Mouse (Mus musculus) megakaryocyte, embryonic 14.5 days (primary cell): ENCODE measurements around the gene Inip. TPM values are rescaled to one million over a fixed set of nuclear protein-coding genes. Genes with fewer than 3 reads are reported as not detected.

Experiments
- H3K27me3 ChIP-seq: replicated peaks from 2 replicates; pipeline ENCODE3; 2012; ENCODE audit warnings: inconsistent platforms
- H3K36me3 ChIP-seq: replicated peaks from 2 replicates; pipeline ENCODE3; 2012; ENCODE audit warnings: low read length, inconsistent platforms, mixed read lengths
- H3K4me1 ChIP-seq: 2 replicates; pipeline ENCODE4 v1.6.1; 2012; ENCODE audit warnings: inconsistent platforms
- H3K4me3 ChIP-seq: replicated peaks from 2 replicates; pipeline ENCODE3; 2012; ENCODE audit warnings: moderate library complexity, mild to moderate bottlenecking, inconsistent platforms
- H3K9me3 ChIP-seq: 2 replicates; pipeline ENCODE4 v1.6.1; 2012; ENCODE audit warnings: inconsistent platforms
- FLI1 ChIP-seq: IDR thresholded peaks from 2 replicates; pipeline ENCODE4 v1.6.1; 2012; ENCODE audit warnings: low read length, inconsistent platforms, mixed read lengths
- GATA1 ChIP-seq: IDR thresholded peaks from 3 replicates; pipeline ENCODE4 v1.6.1; 2012; ENCODE audit warnings: mixed read lengths, low read length, inconsistent platforms, borderline replicate concordance
- polyA plus RNA-seq: library from polyadenylated mRNA; stranded (reverse); fragments of >175 nt; gene quantifications from 2 replicates; pipeline ENCODE4 v1.2.3, GENCODE M21; 2012; ENCODE audit warnings: low replicate concordance; ENCODE audit not compliant: insufficient read depth

Inip gene
- polyA plus RNA-seq, 1 experiment: 9.7 TPM

DNA sequence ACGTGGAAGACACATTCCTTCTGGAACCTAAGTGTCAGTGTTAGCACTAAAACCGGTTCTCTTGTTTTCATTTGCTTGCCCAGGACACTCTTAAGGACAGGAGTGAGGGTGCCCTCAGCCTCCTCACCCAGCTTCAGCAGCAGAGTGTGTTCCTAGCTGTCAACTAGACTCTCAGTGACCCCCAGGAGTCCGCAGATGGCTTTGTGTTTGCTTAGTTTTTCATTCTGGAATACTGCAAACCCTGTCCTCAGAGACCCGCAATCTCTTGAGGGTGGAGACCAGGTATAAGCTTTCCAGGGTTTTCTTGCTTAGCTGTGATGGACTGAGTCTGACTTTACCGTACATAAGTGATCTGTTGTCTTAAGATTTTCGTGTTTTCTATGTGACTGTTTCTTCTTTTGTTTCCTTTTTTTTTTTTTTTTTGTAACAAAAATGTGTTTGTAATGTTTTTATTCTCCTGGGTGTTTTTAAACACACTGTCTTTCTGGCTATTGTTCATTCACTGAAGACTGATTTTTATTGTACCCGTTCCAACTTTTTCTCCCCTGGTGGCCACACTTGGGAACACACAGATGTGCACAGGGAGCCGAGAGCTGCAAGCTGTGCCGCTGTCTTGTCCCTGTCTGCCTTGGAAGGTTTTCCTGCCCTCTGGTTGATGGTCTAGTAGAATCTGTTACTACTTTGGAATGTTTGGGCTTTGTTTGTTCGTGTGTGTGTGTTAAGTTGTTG, 40.6 kb downstream of the Inip start:
- Histone ChIP-seq H3K4me3 (no peak overlapping the region), H3K27me3 (no peaks in the 10 kb centered on the region), H3K36me3 (peaks cover 6% of the 10 kb centered on the region), H3K9me3 (no peaks in the 10 kb centered on the region), H3K4me1 (peaks cover 62% of the 10 kb centered on the region)
- TF ChIP-seq FLI1 (no peak), GATA1 (no peak)

DNA sequence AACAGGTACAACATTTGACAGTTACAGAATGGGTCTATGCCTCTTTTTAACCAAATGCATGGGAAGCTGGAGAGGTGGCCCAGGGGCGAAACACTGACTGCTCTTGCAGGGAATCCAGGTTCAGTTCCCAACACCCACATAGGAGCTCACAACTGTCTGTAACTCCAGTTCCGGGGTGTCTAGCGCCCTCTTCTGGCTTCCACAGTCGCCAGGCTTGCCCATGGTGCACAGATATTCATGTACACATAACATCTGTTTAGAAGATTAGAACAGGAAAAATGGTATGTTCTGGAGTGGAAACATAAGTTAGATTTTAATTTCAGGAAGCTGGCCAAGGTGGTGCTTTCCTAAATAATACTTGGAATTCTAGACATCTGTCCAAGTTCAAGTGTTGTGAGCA, 41.4 kb downstream of the Inip start:
- H3K9me3 ChIP-seq: no peaks in the 10 kb centered on the region
- peaks cover 55% of the 10 kb centered on the region for H3K4me1 ChIP-seq

DNA sequence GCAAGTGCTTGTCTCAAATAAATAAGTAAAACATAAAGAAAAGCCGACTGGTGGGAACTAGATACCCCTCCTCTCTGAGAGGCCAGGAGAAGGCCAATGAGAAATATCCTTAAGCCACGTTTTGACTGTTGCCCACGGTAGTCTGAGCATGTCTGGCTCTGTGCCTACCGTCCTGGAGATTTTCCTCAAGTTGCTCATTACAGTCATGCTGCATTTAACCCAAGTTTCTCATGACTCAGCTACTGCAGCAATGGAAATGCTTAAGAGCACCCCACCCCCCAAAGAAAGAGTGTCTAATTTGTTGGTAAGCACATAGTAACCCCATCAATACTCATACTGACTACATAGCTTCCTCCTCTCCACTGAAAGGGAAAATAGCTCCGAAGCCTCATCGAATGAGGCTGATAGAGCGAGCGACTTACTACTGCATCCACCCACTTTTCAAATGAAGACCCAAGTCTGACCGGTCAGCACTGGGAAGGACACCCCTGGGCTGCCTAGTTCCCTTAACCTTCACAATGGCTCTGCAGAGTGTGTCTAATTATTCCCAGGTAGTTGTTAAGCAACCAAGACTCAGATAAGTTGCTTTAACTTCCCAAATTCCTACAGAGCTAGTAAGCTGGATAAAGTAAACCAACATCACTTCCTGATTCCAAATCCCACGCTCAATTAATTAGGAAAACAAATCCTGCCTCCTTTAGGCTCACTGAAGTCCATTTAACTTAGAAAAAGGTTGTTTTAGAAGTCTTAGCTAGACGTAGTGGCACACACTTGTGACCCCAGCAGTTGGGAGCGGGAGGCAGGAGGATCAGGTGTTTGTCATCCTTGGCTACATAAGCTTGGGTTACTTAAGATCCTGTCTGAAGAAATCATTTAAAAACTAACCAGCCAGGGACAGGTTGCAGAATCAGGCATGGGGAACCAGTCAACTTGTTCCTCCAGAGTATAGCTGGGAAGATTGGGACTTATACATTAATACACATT, 43.6 kb downstream of the Inip start:
- TF ChIP-seq GATA1 (no peak), FLI1 (no peak)
- H3K4me1 ChIP-seq: peaks cover 40% of the 10 kb centered on the region
- no peaks in the 10 kb centered on the region for H3K9me3 ChIP-seq
- H3K27me3 ChIP-seq: no peaks in the 10 kb centered on the region
- H3K4me3 ChIP-seq: no peak overlapping the region
- peaks cover 2% of the 10 kb centered on the region for H3K36me3 ChIP-seq

More for the DNA sequence above, 41.4 kb downstream of the Inip start:
- H3K4me3 ChIP-seq: no peak overlapping the region
- peaks cover 4% of the 10 kb centered on the region for H3K36me3 ChIP-seq
- TF ChIP-seq FLI1: no peak
- no peak for TF ChIP-seq GATA1
- H3K27me3 ChIP-seq: no peaks in the 10 kb centered on the region

DNA sequence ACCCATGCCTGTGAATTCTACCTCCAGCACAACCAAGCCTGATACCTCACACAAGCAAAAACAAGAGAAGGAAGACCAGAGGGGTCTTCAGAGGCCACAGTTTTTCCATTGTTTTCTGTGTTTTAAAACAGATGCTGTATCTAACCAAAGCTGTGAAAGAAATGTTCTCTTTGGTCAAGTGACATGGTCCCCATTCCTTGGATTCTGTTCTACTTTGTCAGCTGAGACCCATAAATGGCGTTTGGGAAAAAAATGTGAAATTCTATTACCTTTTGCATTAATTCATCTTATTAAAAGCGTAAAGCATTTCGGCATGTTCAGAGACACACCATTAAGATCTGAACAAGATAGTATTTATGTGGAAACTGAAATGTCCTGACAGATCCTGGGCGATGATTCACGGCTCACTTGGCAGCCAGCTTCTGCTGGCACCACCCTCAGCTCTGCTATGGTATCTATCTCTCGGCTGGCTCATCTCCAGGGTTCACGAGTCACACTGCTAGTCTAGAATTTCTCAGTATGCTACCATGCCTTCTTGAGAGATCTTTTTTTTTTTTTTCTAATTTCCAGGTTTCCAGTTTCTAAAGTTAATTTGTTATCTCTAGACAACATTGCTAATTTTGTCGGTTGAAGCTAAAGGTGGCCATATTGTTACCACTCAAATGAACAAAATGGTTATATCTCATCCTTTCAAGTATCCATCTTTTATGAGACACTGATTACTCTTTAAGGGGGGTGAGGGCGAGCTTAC, 44.9 kb downstream of the Inip start:
- Histone ChIP-seq H3K4me1 (peaks cover 30% of the 10 kb centered on the region), H3K9me3 (no peaks in the 10 kb centered on the region), H3K27me3 (no peaks in the 10 kb centered on the region), H3K36me3 (peaks cover 8% of the 10 kb centered on the region), H3K4me3 (no peak overlapping the region)
- TF ChIP-seq GATA1: no peak
- no peak for TF ChIP-seq FLI1

DNA sequence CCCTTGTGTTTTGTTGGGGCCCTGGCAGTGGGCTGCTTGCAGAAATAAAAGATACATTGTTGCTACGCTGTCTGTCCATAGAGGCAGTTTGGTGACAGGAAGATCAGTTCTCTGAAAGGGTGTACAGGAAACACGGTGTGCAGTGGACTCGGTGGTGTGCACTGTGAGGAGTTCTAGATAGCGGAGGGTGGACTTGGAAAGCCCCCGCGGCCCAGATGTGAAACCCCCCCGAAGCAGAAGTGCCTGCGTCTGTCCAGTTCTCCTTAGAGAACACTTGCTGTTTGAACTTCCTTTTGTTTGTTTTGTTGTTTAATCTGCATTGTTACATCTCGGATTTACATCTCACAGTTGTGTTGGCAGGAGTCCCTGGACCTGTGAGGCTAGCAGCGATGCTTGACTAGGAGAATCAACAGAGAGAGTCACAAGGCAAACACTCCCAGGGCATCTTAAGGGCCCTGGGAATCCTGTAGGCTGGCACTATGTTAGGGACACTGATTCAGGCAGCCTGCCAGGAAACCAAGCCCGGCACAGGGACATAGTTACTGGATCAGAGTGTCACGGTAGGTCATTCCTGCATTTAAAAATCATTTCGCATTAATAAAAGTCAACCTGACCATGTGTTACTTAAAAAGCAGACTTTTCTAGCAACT, 47.8 kb downstream of the Inip start:
- no peaks in the 10 kb centered on the region for H3K9me3 ChIP-seq
- no peaks in the 10 kb centered on the region for H3K27me3 ChIP-seq
- TF ChIP-seq GATA1 (no peak), FLI1 (no peak)
- peaks cover 20% of the 10 kb centered on the region for H3K4me1 ChIP-seq
- H3K4me3 ChIP-seq: no peak overlapping the region
- peaks cover 8% of the 10 kb centered on the region for H3K36me3 ChIP-seq

DNA sequence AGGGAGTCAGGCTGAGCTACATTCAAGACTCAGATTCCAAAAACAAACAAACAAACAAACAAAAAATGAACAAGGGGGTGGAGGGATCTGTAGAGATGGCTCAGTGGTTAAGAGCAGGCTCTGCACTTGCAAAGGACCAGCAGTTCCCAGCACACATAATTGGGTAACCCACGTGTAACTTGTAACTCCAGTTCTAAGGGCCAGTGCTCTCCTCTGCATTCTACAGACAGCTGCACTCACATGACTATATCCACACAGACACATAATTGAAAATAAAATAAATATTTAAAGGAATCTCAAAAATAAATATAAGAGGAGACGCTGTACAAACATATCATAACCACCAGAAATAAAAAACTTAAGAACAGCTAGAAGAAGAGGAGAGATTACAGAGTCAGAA, 61.5 kb downstream of the Inip start:
- TF ChIP-seq FLI1 (no peak), GATA1 (no peak)
- H3K9me3 ChIP-seq: peaks cover 16% of the 10 kb centered on the region
- H3K36me3 ChIP-seq: no peaks in the 10 kb centered on the region
- H3K27me3 ChIP-seq: no peaks in the 10 kb centered on the region
- H3K4me1 ChIP-seq: peaks cover 10% of the 10 kb centered on the region; the same call in 1 of the 2 replicates
- no peak overlapping the region for H3K4me3 ChIP-seq

GRCm38 (mm10) chr4:59739321-59739720, 62.1 kb downstream of the Inip start:
- peaks cover 10% of the 10 kb centered on the region; the same call in 1 of the 2 replicates for H3K4me1 ChIP-seq
- peaks cover 16% of the 10 kb centered on the region for H3K9me3 ChIP-seq
- H3K36me3 ChIP-seq: no peaks in the 10 kb centered on the region
- no peaks in the 10 kb centered on the region for H3K27me3 ChIP-seq
- H3K4me3 ChIP-seq: no peak overlapping the region
- TF ChIP-seq GATA1: no peak
- TF ChIP-seq FLI1: no peak

GRCm38 (mm10) chr4:59731544-59731943, 69.8 kb downstream of the Inip start:
- H3K4me1 ChIP-seq: peaks cover 15% of the 10 kb centered on the region; the same call in 1 of the 2 replicates
- no peaks in the 10 kb centered on the region for H3K27me3 ChIP-seq
- peaks cover 9% of the 10 kb centered on the region for H3K9me3 ChIP-seq
- TF ChIP-seq GATA1 (no peak), FLI1 (no peak)
- H3K36me3 ChIP-seq: no peaks in the 10 kb centered on the region
- no peak overlapping the region for H3K4me3 ChIP-seq

DNA sequence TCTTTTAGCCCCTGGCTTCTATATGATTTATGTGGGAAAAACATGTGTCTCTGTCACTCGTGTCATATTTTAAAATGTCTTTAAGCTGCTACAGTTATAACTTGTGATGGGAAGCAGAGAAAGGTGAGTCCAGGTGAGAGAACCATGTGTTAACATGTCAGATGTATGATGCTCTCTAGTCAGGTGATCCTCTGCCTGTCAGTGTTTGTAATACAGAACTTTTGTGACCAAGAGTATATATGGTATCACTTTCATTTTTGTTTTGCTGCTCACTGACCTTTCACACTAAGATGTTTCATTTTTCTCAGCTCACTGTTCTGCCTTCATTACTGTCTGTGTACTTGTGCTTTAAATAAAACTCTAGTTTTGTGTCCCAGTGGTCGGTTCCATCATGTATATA, 72.5 kb downstream of the Inip start:
- Histone ChIP-seq H3K27me3 (no peaks in the 10 kb centered on the region), H3K4me1 (peaks cover 12% of the 10 kb centered on the region; the same call in 1 of the 2 replicates), H3K9me3 (no peaks in the 10 kb centered on the region), H3K4me3 (peak overlapping the region; percentile 66), H3K36me3 (no peaks in the 10 kb centered on the region)
- TF ChIP-seq FLI1 (no peak), GATA1 (no peak)
